Mouse (Mus musculus) layer of hippocampus, postnatal 14 days (tissue): ENCODE measurements at regions not wholly inside any gene's neighbourhood (a gene's known extent, or its start where the extent isn't known, plus 50 kb on each side); places are given as distances from the start of the nearest gene placed in this dataset.

ENCODE experiments used
- DNase-seq, 2 experiments: peaks; one replicate each; pipeline ENCODE4 v3.0.0; 2021 to 2022; ENCODE audit warnings: low spot score in 2 of 2, mixed read lengths in 1 of 2

DNA sequence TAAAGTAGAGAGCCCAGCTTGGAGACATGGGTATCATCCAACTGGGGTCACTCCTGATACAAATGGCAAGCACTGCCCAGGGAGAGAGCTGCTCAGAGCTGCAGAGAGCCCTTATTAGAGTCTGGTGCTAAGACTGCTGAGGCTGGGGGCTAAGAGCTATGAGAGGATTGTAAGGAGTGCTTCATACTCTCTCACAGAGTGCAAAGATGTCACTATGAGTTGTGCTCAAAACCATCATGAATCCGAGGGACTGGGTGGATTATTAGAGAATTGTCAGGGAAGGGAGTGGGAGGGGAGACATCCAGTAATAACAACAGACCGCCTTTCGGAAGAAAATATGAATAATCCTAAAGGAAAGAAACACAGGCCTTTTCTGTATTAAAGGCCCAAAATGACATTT is 107.2 kb upstream of the Fat1 start:
- DNase-seq, result no peak

DNA sequence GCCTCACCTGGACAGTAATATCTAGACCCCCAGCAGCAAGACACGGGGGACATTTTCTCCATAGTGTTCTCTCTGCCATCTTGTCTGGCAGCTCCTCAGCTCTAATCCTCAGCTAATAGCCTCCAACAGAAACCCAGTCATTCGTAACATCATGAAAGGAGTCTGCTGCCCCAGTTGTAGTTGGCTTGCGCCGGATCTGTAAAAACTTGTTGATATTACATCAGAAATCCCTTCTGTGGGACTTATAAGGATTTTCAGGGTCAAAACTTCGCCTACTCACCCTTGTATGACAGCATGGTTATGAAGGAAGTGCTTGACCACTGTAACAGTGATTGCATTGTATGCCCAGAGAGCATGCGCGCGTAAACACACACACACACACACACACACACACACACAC is 96.8 kb upstream of the Fat1 start:
- DNase-seq, result no peak

DNA sequence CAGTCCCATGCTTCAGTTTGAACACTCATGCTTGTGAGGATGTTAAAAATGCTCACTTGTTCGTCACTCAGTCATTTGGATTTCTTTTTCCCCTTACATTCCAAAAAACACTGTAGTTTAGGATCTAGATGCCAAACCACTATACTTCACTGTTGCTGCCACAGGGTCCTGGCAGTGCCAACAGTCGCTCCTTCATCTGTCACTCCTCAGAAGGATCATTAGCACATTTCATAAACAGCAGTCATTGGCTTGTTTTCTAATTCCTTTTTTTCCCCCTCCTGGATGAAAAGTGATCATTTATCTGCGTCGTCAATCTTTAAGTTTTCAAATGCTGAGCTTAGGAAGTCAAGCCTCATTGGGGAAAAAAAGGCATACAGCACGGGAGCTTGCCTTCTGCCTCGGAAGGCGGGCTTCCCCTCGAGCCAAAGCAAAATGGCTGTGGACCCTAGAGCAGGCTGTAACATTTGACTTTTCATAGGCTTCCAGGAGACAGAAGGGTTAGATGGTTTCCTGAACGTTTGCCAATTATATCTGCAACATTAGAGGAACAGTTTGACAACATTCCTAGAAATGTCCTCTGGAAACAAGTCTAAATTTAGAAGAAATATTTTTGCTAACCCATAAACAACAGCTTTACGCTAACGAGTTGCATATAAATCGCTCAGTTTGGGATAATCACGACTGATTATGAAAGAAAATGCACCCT is 95.6 kb upstream of the Fat1 start:
- peak; percentile 2 to 4 for DNase-seq

DNA sequence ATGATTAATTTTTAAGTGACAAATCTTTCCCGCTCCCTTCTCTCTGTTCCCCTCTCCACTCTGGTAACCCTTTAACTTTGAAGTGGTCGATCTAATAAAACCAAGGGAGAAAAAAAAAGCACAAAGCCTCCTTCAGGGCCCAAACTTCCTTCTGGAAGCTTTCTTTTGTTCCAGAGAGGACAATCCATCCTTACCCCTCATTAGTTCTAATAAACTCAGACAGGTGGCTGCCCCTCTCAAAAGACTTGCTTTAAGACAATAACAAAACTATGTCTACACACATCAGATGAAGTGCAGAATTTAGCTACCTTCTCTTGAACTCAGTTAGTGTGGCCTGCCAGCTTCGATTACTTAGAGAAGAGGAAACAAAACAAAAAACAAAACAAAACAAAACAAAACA is 94.6 kb upstream of the Fat1 start:
- DNase-seq, result no peak

DNA sequence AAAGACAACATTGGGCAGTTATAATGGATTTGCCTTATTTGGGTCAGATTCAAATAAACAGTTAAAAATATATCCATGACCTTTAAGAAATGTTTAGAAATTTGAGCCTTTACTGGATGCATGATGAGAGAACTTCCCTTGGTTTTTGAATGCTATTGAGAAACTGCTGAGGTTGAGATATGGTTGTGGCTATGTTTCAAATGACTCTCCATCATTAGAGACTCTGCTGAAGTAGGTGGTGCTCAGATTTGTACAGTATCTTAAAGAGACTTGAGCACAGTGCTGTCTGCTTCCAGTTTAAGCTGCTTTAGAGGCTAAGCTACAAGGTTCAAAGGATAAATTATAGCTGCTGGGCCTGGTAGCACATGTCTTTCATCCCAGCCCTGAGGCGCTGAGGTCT is 90.9 kb upstream of the Fat1 start:
- DNase-seq, result no peak

DNA sequence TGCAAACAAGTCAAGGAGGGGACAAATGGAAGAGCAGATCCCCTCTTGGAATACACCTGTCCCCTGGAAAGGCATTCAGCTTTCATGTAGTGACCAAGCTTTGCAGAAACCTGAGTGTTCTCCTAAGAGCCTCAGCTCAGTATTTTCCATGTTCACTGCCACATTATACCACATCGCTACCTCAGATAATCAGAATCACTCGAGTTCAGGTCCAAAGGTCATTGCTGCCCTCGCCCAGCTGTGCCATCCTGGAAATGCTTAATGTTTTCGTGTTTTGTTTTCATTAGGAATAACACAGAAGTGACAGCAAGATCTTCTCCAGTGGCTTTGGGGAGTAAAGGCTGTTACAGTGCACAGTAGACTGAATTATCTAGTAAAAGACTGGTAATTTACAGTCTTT is 83.0 kb upstream of the Fat1 start:
- DNase-seq, result no peak

DNA sequence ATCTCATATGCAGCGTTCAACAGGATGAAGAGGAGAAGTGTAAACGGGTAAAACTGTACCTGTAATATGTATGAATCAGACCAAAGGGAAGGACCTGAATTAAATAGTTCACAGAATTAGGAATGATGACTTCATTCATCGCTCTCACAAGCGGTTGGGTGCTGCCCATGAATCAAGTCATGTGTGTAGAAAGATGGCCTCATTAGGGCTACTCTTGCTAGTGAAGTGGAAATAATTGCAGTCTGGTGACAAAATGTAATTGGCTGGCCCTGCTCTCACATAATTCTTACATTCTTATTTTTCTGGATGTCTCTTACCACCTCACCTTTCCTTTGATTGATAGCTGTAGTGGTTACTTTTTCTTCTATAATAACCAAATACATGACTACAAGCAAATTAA is 80.1 kb upstream of the Fat1 start:
- no peak for DNase-seq

DNA sequence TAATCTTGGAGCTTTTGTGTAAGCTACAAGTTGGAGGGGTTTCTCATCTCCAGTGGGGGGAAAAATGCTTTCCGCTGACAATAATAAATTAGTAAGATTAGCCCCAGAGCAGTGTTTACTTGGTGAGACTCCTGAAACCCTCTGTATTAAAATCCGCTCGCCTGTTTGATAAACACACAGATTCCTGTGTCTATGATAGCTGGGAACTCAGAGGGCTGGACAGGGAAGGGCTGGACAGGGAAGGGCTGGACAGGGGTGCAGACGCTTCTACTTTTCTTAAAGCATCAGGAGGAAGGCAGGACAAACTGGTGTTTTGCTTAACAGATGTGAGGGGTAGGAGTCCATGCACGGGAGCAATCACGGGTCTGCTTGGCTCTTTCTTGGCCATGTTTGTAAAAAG is 68.0 kb upstream of the Fat1 start:
- no peak for DNase-seq

DNA sequence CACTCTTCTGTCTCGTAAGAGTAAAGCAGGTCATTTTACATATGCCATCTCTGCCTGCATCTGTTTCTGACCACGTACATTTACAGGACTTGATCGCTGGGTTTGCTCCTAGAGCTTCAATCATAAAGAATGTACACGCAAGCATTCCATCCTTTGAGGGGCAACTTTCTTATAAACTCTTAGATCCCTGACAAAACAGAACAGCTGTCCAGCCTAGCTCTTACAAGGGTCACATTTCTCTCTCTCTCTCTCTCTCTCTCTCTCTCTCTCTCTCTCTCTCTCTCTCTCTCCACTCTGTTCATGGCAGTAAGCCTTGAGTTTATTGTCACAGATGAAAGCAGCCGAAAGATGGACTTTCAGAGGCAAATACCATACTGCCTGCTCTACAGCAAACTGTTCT is 67.6 kb upstream of the Fat1 start:
- no peak for DNase-seq

DNA sequence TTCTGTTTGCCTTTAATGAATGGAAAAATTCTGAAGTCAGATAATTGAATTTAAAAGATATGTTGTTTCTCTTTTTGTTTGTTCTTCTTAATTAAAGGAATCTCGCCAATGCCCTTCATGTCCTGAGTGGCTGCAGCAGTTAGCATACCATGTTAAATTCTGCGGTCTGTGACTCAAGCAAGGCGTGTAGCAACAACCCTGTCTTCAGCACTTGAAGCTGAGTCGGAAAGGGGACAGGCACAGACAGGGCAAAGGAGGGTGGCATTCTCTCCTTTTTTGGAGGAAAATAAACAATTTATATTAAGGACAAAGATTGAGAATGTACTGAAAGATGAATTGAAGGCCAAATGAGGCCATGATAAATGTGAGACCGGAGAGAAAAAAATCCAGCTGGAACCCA is 58.2 kb upstream of the Fat1 start:
- no peak for DNase-seq

DNA sequence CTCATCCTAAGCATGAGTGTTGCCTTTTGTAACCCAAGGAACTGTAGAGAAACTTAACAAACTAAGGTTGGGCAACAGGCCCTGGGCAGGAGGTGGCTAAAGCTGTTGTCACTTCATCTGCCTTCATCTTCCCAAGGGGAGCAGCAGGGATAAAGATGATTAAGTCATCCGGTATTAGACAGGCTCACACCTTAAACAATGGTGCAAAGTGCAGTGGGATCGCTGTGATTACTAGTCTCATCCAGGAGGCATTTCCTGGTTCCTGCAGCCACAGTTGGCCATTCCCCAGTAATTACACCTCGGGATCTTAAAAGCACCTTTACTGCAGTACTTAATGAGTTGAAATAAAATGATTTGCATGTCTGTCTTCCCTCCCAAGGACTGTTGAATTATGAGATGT is 57.0 kb upstream of the Fat1 start:
- no peak for DNase-seq

DNA sequence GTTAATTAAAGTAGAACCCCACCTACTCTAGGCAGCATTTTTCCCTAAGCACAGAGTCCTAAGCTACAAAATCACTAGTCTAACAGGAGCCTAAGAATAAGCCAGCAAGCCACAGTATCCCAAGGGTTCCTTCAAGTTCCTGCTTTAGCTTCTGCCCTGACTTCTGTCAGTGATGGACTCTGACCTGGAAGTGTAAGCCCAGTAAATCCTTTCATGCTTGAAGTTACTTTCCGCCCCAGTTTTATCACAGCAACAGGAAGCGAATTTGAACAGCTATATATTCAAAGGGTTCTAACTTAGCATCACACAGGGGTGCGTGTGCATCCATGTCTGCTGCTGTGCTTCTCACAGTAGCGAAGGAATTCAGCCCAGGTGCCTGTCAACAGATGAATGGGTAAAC is 56.1 kb upstream of the Fat1 start:
- no peak for DNase-seq

DNA sequence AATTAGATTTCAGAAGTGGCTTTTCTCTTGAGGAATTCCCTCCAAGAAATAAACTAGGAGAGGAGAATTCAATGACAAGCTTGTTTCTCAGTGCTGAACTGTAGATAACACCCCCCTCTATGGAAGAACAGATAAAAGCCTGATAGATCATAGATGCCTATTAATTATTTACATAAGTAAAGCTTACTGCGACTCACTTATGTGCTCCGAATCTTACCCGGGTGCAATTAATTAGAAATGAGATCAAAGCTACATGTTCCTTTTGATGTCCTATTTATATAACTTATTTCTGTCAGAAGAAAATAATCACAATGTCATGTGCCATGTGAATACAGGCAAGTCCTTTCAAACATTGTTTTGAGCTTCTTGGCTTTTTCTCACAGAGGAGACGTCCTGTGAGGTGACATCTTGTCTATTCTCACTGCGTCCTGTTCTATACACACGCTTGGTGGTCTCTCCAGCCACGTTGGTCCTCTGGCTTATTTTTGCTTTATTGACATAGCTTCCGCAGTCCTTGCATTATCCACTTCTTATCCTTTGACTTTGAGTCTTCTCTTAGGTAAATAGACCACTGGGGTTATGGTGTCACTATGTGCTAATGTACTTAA is 50.7 kb upstream of the Fat1 start:
- no peak for DNase-seq
